Mouse (Mus musculus): ENCODE results near the gene Fmnl2. TPM values are rescaled to one million over a fixed set of nuclear protein-coding genes. Genes with fewer than 3 reads are reported as not detected.

Fmnl2 gene
- polyA plus RNA-seq, 1 experiment from 2014 or later: 11.7 TPM

Other genes with a start within 250 kb of the Fmnl2 start
- gene Cacnb4, start 181.0 kb upstream of the Fmnl2 start, polyA plus RNA-seq (2016; fragmentation: Nextera tagmentation; extraction: Ambion mirVana): 5.0 and 7.4 TPM in 2 replicates
- 41.1 and 44.7 TPM in 2 replicates for gene Stam2, start 115.6 kb upstream of the Fmnl2 start, polyA plus RNA-seq (2016; fragmentation: Nextera tagmentation; extraction: Ambion mirVana)

All from midbrain, embryonic 12.5 days (tissue).